Mouse (Mus musculus) spleen, adult 12 weeks (tissue): ENCODE measurements around the gene Pacsin3.

ENCODE experiments used
- DNase-seq: peaks from one replicate; pipeline ENCODE4 v3.0.0; 2022; ENCODE audit warnings: low spot score

The Pacsin3 gene

GRCm38 (mm10) chr2:91259493-91259892 is 3.7 kb downstream of the Pacsin3 start:
- DNase-seq = no peak

- no peak for DNase-seq
Observed at GRCm38 (mm10) chr2:91263692-91264660, 8.2 kb downstream of the Pacsin3 start.

GRCm38 (mm10) chr2:91264711-91265681 is 9.2 kb downstream of the Pacsin3 start, which contains the start of gene Arfgap2:
Arfgap2 (plus strand) TSS chr2:91264974.
- DNase-seq = peak; percentile 94

GRCm38 (mm10) chr2:91268042-91268441 is 12.3 kb downstream of the Pacsin3 start:
- DNase-seq = no peak

- DNase-seq = no peak
Observed at GRCm38 (mm10) chr2:91268706-91269105, 13.0 kb downstream of the Pacsin3 start.

- DNase-seq = no peak
Observed at GRCm38 (mm10) chr2:91269687-91270133, 14.0 kb downstream of the Pacsin3 start.

GRCm38 (mm10) chr2:91278749-91279371 is 23.1 kb downstream of the Pacsin3 start:
- no peak for DNase-seq

- no peak for DNase-seq
Observed at GRCm38 (mm10) chr2:91279372-91279755, 23.6 kb downstream of the Pacsin3 start.

GRCm38 (mm10) chr2:91281366-91281765 is 25.6 kb downstream of the Pacsin3 start:
- DNase-seq = no peak

- no peak for DNase-seq
Observed at GRCm38 (mm10) chr2:91283972-91284371, 28.2 kb downstream of the Pacsin3 start.

GRCm38 (mm10) chr2:91284375-91285199 is 28.8 kb downstream of the Pacsin3 start:
- DNase-seq = no peak

GRCm38 (mm10) chr2:91285885-91286505 is 30.2 kb downstream of the Pacsin3 start:
- DNase-seq = peak; percentile 46

GRCm38 (mm10) chr2:91287563-91287962 is 31.8 kb downstream of the Pacsin3 start:
- DNase-seq = no peak

- no peak for DNase-seq
Observed at GRCm38 (mm10) chr2:91291197-91292007, 35.6 kb downstream of the Pacsin3 start.

GRCm38 (mm10) chr2:91294226-91294625 is 38.5 kb downstream of the Pacsin3 start:
- no peak for DNase-seq

GRCm38 (mm10) chr2:91295895-91296294 is 40.1 kb downstream of the Pacsin3 start:
- DNase-seq = no peak

GRCm38 (mm10) chr2:91299156-91299555 is 43.4 kb downstream of the Pacsin3 start:
- DNase-seq = no peak

- DNase-seq = no peak
Observed at GRCm38 (mm10) chr2:91300784-91301183, 45.0 kb downstream of the Pacsin3 start.

- no peak for DNase-seq
Observed at GRCm38 (mm10) chr2:91301836-91302235, 46.1 kb downstream of the Pacsin3 start.

GRCm38 (mm10) chr2:91302845-91303244 is 47.1 kb downstream of the Pacsin3 start:
- no peak for DNase-seq
